Mouse (Mus musculus) monocyte, adult 2 months (primary cell): Measurements from ENCODE around the gene Zfp385a.
A peak's percentile ranks its signal among the peaks of the same experiment; 100 is the strongest.

Experiments
- DNase-seq, 2 experiments: peaks; one replicate each; pipeline ENCODE4 v3.0.0; 2022; ENCODE audit warnings: low spot score in 2 of 2, low read depth in 1 of 2

Zfp385a gene

DNA sequence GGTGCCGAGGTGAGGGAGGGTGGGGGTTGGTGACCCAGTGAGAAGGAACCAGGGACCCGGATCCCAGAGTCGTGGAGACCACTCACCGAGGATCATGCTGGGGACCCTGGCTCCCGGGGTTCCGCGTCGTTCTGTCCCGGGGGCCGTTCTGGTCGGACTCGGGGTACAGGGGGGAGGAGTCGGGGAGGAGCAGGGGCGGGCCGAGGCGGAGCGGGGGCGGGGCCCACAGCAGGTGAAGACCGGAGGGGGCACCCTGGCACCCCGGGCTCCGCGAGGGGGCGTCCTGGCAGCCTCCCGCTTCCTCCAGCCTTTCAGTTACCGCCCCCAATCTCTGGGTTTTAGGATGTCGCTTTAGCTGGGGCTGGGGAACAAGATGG lies at the start of gene Zfp385a:
Gene Zfp385a, minus strand, starts transcription at position 133 of the 377 bp plus-strand sequence.
- peak in 1 of 2 experiments; percentile 16 for DNase-seq

DNA sequence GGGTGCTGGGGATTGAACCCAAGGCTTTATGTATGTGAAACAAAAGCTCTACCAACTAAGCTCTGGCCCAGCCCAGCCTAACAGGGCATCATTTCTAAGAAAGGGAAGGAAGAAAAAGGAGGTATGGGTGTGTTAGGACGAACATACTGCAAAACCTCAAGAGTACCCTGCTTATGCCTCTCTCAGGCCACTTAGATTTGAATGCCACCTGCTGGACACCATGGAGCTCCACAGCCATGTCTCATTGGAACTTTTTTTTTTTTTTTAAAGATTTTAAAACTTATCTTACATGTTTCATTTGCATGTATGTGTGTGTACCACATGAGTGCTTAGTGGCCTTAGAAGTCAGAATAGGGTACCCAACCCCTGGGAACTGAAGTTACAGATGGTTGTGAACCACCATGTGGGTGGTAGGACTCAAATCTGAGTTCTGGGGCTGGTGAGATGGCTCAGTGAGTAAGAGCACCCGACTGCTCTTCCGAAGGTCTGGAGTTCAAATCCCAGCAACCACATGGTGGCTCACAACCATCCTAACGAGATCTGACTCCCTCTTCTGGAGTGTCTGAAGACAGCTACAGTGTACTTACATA lies 48.8 kb upstream of the Zfp385a start:
- no peak for DNase-seq

DNA sequence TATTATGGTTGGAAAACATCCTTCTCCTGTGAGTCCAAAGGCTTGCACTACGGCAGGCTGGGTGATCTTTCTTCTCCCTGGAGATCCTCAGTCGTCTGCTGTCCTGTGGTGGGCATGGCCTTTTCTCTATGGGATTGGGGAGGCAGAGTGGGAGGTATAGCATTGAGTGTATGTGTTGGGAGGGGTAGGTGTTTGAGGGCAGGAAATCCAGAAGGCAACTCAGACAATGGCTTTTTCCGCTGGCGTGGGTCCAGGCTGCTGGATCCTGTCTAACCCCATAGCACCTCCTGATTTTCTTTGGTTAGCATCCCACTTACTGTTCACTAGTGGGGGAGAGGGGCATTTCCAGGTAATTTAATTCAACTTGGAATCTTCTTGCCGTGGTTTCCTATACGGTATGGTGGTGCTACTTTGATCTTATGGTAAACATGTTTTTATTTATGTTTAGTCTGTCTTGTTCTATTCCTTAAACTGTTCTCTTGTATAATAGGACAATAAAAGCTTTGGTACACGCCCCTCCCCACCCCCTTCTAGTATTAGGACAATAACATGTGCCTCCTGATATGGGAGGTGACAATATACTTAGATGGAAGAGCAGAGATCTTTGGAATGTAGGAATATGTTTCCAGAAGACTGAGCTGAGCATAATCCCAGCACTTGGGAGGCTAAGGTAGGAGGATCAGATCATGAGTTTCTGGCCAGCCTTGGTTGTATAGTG lies 44.0 kb upstream of the Zfp385a start:
- DNase-seq = no peak

DNA sequence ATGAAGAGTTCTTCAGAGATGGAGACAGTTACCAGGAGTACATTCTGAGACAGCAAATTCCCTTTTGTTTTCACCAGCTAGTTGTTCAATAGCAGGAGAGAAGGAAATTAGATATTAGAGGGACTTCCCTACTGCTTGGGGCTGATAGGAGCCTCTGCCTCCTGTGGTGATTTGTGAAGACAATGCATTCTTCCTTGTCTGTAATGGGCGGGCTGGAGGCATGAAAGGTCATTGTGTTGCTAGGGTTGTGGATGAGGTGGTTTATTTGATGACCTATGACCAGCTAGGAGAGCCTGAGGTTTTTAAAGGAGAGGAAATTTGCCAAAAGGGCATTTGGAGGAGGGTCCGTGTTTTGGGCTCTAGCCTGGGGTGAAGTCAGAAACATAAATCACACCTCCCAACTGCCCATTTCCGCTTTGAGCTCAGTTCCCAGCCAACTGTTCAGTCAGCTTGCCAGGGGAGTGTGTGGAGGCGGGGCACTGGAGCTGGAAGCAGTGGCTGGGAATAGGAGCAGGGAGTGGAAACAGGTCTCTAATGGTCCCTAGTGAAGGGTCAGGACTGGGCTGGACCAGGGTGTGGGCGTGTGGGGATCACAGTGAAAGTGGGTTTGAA lies 43.0 kb upstream of the Zfp385a start:
- DNase-seq = no peak

DNA sequence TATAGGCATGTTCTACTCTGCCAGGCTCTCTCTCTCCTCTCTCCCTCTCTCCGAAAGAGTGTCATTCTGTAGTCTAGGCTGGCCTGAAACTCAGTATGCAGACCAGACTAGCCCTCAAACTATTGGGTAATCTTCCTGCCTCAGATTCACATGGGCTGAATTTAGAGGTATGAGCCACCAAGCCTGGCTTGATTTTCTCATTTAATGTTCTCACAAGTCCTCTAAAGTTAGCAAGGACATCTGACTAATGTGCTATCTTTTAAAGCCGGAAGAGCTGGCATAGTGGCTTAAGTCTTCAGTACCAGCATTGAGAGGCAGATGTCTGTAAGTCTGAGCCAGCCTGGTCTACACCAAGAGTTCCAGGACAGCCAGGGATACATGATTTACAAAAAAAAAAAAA lies 42.2 kb upstream of the Zfp385a start:
- no peak for DNase-seq

DNA sequence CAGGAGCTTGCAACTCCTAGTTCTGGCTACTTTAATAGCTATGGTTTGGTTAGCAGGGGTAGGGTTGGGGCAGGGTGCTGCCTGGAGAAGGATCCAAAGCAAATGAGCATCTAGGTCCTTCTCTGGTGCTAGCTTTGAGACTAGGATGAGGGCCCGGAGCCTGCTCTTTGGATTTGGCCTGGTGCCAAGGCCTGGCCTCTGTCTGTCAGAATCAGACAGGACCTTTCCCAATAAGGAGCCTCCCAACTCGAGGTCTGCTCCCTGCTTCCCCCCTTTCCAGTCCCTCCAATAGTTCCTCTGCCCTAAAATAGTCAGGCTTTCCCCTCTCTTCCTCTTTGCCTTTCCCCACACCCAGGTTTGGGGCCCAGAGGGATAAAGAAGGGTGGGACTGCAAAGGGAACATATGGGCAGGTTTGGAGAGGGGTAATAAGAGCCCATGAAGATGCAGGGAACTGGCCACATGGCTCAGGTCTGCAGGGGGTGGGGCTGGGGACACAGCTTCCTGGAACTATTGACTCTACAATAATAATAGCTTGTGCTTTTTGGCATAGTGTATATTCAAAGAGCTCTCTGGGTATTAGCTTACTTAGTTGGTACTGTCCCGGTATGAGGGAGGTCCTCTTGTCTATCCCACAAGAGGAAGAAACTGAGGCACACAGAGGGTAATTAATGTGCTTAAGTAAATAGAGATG lies 38.9 kb upstream of the Zfp385a start:
- no peak for DNase-seq

DNA sequence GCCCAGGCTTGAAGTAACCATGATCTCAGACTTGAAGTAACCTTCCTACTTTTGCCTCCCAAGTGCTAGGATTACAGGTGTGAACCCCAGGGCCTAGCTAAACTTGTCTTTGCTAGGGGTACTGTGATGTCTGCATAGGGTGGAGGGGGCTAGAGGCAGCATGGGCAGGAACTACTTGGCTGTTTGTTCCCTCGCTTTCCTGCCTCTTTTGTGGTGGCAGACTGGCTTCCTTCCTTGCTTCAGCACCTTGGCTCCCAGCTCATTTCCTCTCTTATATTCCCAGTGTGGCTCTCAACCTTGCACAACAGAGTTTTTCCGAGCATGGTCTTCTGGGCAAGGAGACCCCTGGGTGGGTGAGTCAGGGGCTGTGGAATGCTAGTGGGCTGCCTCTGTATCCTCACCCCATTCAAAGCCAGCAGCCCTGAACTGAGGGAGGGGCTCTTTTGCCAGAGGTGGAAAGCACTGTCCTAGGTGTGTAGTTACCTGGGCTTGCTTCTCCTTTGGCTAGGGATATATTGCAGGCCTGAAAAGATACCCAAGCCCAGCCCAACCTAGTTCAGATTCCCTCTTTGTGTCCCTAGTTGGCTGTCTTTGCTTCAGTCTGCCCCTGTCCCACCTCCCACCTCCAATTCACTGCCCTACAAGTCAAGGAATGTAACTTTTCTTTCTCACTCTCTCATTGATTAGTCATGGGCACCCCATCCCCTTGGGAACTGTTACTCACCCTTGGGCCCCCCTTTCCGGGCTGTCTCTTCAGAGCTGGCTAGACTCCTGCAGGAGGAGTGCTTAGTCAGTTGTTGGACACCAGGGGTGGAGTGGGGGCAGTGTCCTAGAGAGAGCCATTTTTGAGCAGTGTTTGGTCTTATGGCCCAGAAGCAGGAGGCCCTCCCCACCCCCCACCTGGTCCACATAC lies 38.1 kb upstream of the Zfp385a start:
- no peak for DNase-seq

DNA sequence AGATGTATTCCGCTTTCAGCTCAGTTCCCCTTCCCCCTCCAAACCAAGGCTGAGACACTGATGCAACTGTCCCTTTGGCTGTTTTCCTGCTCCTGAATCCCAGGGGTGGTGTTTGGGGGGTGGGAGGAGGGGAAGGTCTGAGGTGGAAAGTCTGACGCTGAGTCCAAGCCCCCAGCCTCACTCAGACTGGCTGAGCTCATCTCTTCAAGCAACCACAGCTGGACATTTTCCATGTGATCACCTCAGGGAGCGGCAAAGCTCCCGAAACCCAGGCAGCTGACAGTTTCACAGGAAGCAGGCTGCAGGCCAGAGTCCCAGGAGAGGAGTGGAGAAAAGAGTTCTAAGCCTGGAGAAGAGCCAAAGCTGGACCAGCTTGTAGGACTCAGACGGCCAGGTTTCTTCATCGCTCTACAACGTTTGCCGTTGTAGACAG lies 37.0 kb upstream of the Zfp385a start:
- DNase-seq = no peak

DNA sequence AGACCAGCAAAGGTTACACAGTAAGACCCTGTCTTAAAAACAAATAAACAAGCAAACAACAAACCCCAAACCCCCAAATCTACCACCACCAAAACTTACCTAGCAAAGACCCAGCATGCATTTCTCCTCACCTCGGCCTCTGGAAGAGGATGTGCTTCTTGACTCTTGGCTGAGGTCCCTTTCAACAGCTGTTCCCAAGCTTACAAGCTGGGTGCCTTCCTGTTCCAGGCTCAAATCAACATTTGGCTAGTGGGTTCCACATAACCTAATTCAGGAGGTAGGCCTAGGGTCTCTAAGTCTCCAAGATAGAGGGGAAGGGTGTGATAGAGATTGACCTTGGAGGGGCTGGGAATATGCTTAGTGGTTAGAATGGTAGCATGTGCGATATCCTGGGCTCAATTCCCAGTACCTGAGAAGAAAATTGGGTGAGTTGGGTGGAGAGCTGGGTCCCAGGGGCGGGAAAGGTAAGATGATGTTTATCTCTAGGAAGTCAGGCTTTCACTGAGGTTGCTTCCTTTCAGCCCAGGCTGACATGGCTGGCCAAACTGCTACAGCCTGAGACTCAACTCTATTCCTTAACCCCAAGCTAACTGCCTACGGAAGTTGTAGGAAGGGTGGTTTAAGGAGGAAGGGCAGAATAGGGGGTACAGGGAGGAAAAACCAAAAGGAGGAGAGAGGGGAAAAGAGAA lies 35.4 kb upstream of the Zfp385a start:
- no peak for DNase-seq

DNA sequence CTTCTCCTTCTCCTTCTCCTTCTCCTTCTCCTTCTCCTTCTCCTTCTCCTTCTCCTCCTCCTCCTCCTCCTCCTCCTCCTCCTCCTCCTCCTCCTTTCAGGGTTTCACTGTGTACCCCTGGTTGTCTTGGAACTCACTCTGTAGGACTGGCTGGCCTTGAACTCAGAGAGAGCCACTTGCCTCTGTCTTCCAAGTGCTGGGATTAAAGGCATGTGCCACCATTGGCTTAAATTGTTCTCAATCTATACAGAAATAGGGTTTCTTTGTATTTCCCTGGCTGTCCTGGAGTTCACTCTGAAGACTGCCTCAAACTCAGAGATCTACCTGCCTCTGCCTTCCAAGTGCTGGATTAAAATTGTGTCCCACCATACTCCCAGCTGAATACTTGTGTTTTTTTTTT lies 32.6 kb upstream of the Zfp385a start:
- no peak for DNase-seq

DNA sequence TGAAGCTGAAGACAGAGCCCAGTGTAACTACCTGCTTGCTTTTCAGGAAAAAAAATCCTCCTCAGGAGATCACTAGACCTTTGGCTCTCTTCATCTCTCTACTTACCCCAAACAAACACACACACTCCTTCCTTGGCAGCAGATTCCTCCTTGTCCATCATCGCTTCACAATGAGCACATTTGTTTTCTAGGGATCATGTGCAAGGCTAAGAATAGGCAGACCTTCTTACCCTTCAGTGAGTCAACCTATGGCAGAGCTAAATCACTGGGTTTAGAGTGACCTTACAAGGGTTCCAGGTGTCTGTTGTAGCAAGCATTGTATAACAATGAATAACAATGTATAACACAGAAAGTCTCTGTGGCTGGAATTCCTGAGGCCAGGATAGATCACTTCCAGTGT lies 31.8 kb upstream of the Zfp385a start:
- no peak for DNase-seq

DNA sequence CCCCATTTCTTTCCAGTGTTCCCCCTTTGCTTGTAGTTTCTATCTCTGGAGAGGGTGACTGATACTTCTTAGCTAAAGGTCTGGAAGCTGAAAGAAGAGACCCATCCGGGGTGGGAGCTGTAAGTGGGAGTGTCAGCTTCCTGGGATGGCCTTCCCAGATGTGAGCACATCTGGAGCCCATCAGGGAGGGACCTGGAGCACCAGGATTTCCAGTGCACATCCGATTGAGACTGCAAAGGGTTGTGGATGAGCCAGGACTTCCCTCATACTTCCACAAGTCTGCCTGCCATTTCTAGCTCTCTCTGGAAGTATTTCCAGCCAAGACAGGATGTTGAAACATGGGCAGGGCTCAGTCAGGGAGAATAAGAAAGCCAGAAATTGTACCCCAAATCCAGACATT lies 31.3 kb upstream of the Zfp385a start:
- DNase-seq = no peak

DNA sequence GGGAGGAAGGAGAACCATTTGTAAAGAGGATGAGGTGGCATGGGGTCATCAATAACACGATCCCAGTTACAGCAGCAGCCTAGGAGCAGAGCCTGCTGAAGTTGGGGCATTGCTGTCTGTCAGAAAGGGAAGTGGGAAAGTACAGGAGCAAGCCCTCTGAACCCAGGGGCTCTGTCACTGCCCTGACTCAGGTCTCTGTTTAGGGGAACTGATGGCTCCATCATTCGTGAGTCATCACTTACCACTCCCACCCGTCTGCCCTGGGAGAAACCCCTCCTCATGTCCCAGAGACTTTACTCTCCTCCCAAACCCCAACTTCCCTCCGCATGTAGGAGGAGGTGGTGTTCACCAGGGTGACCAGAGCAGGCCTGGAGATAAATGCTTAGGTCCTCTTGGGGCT lies 30.6 kb upstream of the Zfp385a start:
- DNase-seq = peak; percentile 67 to 80

DNA sequence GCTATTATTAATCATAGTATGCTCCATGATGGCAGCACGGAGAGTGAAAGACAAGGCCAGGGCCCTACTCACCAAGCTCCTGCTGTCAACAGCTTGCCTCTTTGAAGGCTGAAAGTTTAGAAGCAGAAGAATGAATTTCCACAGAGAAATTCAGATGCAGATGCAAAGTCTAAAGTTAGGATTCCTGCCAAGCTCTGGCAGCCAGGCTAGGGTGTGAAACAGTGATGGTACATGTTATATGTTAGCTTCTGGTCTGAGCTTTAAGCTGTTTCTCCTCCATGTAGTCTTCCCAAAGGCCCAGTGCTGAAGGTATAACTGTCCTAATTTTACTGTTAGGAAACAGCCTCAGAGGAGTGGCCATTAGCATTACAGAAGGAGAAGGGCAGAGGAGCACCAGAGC lies 29.2 kb upstream of the Zfp385a start:
- no peak for DNase-seq

DNA sequence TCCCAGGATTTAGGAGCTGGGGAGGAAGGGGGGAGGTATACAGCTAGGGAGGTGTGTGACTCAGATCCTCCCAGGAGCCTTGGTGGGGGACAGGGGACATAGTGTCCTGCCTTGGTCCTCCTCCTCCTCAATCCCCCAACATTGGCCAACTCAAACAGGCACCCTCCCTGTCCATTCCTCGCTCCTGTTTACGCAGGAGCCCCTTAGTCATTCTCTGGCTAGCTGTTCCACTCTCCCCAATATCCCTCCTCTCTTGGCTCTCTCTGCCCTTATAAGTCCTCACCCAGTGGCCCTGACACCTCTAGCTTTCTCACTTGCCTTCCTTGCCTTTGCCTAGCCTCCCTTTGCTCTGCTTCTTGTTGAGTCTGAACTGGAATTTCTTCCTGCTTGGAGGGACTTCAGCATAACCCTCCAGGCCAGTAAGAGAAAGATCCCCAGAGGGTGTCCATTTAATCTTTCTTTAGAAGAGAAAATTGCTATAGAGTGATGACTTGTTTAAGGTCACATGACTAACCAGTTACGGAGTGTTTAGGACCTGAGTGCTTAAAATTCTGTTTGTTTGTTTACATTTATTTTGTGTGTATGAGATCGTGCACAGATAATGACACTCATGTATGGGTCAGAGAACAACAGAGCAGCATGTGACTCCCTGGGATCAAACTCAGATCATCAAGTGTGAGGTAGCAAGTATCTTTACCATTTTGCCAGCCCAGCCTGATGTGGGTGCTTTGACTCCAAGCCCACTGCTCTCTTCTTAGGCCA lies 28.5 kb upstream of the Zfp385a start:
- no peak for DNase-seq

DNA sequence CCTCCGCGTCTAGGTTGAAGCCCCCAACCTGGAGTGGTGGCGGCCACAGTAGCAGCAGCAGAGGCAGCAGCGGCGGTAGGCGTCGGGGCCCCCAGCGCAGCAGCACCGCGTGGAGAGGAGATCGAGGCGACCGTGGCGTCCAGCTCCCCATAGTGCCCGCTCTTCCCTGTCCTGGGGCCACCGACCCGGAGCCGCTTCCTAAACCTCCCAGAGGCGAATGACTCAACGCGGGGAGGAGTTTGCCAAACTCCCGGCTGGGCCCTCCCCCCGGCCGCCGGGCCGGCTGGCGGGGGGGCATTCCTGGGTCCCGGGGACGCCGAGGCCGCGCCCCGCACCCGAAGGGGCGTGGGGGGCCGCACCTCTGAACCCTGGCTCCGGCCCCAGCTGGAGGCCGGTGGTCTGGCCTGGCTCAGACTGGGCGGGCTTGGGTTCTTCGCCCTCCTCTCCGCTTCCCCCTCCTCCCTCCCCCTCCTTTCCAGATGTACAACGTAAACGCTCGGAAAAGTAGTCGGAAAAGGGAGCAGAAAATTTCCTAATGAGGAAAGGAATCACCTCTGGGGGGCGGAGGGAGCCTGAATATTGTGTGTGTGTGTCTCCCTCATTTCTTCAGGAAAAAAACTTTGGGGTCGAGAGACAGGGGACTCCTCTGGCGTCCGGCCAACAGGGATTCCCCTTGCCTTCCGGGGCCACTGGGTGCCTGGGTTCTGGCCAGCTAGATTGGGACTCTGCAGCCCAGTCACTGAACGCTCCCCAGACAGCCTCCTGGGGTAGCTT lies 26.7 kb upstream of the Zfp385a start, which contains the start of gene Itga5:
Gene Itga5, minus strand, starts transcription at position 388 of the 774 bp plus-strand sequence.
- peak in 1 of 2 experiments; percentile 55 for DNase-seq

DNA sequence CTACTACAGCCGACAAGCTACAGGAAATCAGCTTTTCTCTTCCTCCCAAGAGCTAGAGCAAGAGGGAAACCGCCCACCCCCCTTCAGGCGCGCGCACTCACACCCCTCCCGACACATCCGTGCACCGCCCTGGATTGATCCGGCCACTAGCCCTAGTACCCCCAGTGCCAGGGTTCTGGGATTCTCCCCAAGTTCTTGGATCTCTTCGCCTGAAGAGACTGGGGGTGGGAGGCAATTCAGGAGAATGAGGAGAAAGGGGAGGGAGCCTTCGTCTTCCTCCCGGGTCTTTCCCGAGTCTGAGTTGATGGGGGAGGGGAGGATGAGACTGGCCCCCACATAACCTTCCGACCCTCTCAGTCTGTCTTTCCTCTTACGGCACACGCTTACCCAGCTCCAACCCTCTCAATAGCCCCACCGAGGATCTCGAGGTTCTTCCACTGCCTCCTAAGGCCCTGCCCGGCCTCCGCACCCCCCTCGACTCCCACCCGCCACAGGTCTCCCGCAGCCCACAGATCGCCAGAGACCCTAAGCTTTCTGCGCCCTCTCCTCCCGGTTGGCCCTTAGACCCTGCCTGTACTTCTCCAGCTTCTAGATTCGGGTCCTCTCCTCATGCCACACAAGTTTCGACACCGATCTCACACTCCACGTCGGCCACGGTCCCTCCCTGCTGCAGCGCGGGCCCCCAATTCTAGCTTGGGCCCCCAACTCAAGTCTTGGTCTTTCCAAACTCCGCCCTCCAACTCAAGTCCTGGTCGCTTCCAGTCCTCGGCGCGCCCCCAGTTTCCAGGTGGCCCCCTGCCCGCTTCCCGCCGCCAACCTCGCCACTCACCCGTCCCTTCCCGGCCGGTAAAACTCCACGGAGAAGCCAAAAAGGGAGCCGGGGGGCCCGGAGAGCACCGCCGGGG lies 25.8 kb upstream of the Zfp385a start:
- DNase-seq = no peak

DNA sequence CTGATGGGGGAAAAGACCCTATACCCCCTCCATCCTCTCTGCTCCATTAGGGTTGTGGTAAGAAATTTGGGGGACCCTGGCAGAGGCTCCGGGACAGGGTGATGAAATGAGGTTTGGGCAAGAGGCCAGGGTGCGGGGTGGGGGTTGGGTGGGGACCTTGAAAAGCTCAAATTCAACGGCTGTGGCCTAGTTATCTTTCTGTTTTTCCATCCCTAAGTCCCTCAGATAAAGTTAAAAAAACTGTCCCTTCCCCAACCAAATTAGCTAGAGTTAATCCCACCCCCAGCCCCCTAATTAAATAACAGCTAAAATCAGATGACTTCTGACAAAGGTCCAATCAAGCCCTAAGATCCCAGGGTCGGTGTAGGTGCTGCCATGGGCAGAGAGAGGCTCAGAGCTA lies 24.9 kb upstream of the Zfp385a start:
- no peak for DNase-seq
